Mouse (Mus musculus) midbrain, embryonic 14.5 days (tissue): ENCODE data around the gene Acadl. TPM values are rescaled to one million over a fixed set of nuclear protein-coding genes. Genes with fewer than 3 reads are reported as not detected.
A peak's percentile ranks its signal among the peaks of the same experiment; 100 is the strongest.

Source experiments
- ATAC-seq: fragments of 200-750 bp; cut with Nextera tagmentation; 2 replicates; pipeline ENCODE4 v1.8.0; 2017; ENCODE audit warnings: moderate number of reproducible peaks, moderate library complexity; ENCODE audit not compliant: low FRiP score, low TSS enrichment
- DNase-seq: peaks from one replicate; pipeline ENCODE4 v3.0.0-alpha.2; 2015
- H3K27ac ChIP-seq: fragments of 300-500 bp; sonication (generic); replicated peaks from 2 replicates; pipeline ENCODE4 v1.5.1; 2014; ENCODE audit warnings: mild to moderate bottlenecking, low read depth, low read length, moderate library complexity
- H3K27me3 ChIP-seq: fragments of 300-500 bp; sonication (generic); 2 replicates; pipeline ENCODE4 v1.6.1; 2014; ENCODE audit warnings: low read length, control low read depth, mixed read lengths; ENCODE audit not compliant: control insufficient read depth, insufficient read depth
- H3K36me3 ChIP-seq: fragments of 300-500 bp; sonication (generic); 2 replicates; pipeline ENCODE4 v1.6.1; 2014; ENCODE audit warnings: low read length, control low read depth; ENCODE audit not compliant: control insufficient read depth, insufficient read depth
- H3K4me1 ChIP-seq: fragments of 300-500 bp; sonication (generic); 2 replicates; pipeline ENCODE4 v1.6.1; 2014; ENCODE audit warnings: mild to moderate bottlenecking, antibody characterized with exemption, low read length, control low read depth; ENCODE audit not compliant: control insufficient read depth, insufficient read depth
- H3K4me2 ChIP-seq: fragments of 300-500 bp; sonication (generic); 2 replicates; pipeline ENCODE4 v1.6.1; 2014; ENCODE audit warnings: mild to moderate bottlenecking, low read length, moderate library complexity
- H3K4me3 ChIP-seq: fragments of 300-500 bp; sonication (generic); replicated peaks from 2 replicates; pipeline ENCODE4 v1.5.1; 2014; ENCODE audit warnings: low read depth, low read length
- H3K9ac ChIP-seq: fragments of 300-500 bp; sonication (generic); replicated peaks from 2 replicates; pipeline ENCODE4 v1.6.1; 2014; ENCODE audit warnings: mild to moderate bottlenecking, low read length, moderate library complexity
- H3K9me3 ChIP-seq: fragments of 300-500 bp; sonication (generic); 2 replicates; pipeline ENCODE4 v1.6.1; 2016; ENCODE audit warnings: low read length, control low read depth, mixed read lengths; ENCODE audit not compliant: control insufficient read depth
- WGBS: fragments of 180-500 bp; shearing (Covaris S2); extraction: QIAGEN DNeasy Blood & Tissue Kit; methylation state at CpG from one replicate; pipeline ENCODE4 v1.1.7; 2014; 5-methylcytosine and 5-hydroxymethylcytosine counted together
- polyA plus RNA-seq: library from polyadenylated mRNA; unstranded; fragments of >200 nt; fragmentation: Nextera tagmentation; extraction: Ambion mirVana; gene quantifications from 2 replicates; pipeline ENCODE4 v1.2.1, GENCODE M21; 2014

Acadl gene
- polyA plus RNA-seq, 1 experiment from 2014 or later = 41.1 TPM

- ATAC-seq = no peak
- Histone ChIP-seq H3K9me3 (no peaks in the 10 kb centered on the region), H3K4me1 (no peaks in the 10 kb centered on the region), H3K9ac (no peak overlapping the region), H3K27ac (no peak overlapping the region), H3K4me2 (no peak overlapping the region), H3K27me3 (no peaks in the 10 kb centered on the region), H3K4me3 (no peak overlapping the region), H3K36me3 (no peaks in the 10 kb centered on the region)
- DNase-seq = peak; percentile 19
- WGBS = 74% methylated on average over 2 of the region's 2 CpGs
Observed at GRCm38 (mm10) chr1:66782296-66782695, 80.8 kb downstream of the Acadl start.

- Histone ChIP-seq H3K27ac (no peak overlapping the region), H3K9ac (no peak overlapping the region), H3K4me2 (no peak overlapping the region), H3K36me3 (no peaks in the 10 kb centered on the region), H3K4me3 (no peak overlapping the region), H3K4me1 (no peaks in the 10 kb centered on the region), H3K9me3 (no peaks in the 10 kb centered on the region), H3K27me3 (no peaks in the 10 kb centered on the region)
- ATAC-seq (no peak), DNase-seq (no peak)
- 88% methylated on average over 4 of the region's 4 CpGs for WGBS
Observed at GRCm38 (mm10) chr1:66781027-66781426, 82.0 kb downstream of the Acadl start.

Other genes starting within 250 kb of the Acadl start
- 36.4 and 36.8 TPM in 2 replicates for gene Rpe, start 162.4 kb downstream of the Acadl start, polyA plus RNA-seq
- 13.9 and 15.9 TPM in 2 replicates for gene Kansl1l, start 45.7 kb downstream of the Acadl start, polyA plus RNA-seq
- gene Myl1, start 82.1 kb upstream of the Acadl start, polyA plus RNA-seq = 0.30 TPM in 1 of 2 replicates, not detected in the other
- gene Lancl1, start 175.6 kb upstream of the Acadl start, polyA plus RNA-seq = 171 and 181 TPM in 2 replicates